Mouse (Mus musculus) brain, embryonic 18.5 days (tissue): ENCODE measurements around the gene Meis3.

ENCODE experiments used
- DNase-seq: peaks from one replicate; pipeline ENCODE4 v3.0.0-alpha.2; 2012; ENCODE audit warnings: low read depth, low spot score

The Meis3 gene

GRCm38 (mm10) chr7:16174597-16175541, at the start of gene Meis3:
Meis3 (plus strand) TSS chr7:16175090.
- peak; percentile 65 for DNase-seq

GRCm38 (mm10) chr7:16125829-16126228, 49.1 kb upstream of the Meis3 start:
- no peak for DNase-seq

- no peak for DNase-seq
Observed at GRCm38 (mm10) chr7:16128344-16128743, 46.5 kb upstream of the Meis3 start.

GRCm38 (mm10) chr7:16128899-16129298, 46.0 kb upstream of the Meis3 start:
- DNase-seq = no peak

- DNase-seq = peak; percentile 80
Observed at GRCm38 (mm10) chr7:16129421-16129845, 45.5 kb upstream of the Meis3 start, which contains the start of gene Slc8a2. Slc8a2 (plus strand) TSS chr7:16129826.

- peak; percentile 87 for DNase-seq
Observed at GRCm38 (mm10) chr7:16129846-16130691, 44.8 kb upstream of the Meis3 start.

- no peak for DNase-seq
Observed at GRCm38 (mm10) chr7:16130956-16131634, 43.8 kb upstream of the Meis3 start.

- no peak for DNase-seq
Observed at GRCm38 (mm10) chr7:16132161-16132581, 42.7 kb upstream of the Meis3 start.

- no peak for DNase-seq
Observed at GRCm38 (mm10) chr7:16132926-16133325, 42.0 kb upstream of the Meis3 start.

GRCm38 (mm10) chr7:16133691-16134090, 41.2 kb upstream of the Meis3 start:
- DNase-seq = no peak

- no peak for DNase-seq
Observed at GRCm38 (mm10) chr7:16134951-16135392, 39.9 kb upstream of the Meis3 start.

GRCm38 (mm10) chr7:16146489-16147410, 28.1 kb upstream of the Meis3 start:
- no peak for DNase-seq

GRCm38 (mm10) chr7:16147643-16148042, 27.2 kb upstream of the Meis3 start:
- DNase-seq = no peak

- DNase-seq = no peak
Observed at GRCm38 (mm10) chr7:16149241-16149640, 25.6 kb upstream of the Meis3 start.

GRCm38 (mm10) chr7:16150191-16151145, 24.4 kb upstream of the Meis3 start:
- DNase-seq = no peak

GRCm38 (mm10) chr7:16153522-16153921, 21.4 kb upstream of the Meis3 start:
- DNase-seq = no peak

GRCm38 (mm10) chr7:16155132-16155872, 19.6 kb upstream of the Meis3 start:
- DNase-seq = no peak

GRCm38 (mm10) chr7:16156105-16156714, 18.7 kb upstream of the Meis3 start:
- no peak for DNase-seq
